Mouse (Mus musculus): ENCODE measurements at regions not wholly inside any gene's neighbourhood (a gene's known extent, or its start where the extent isn't known, plus 50 kb on each side); places are given as distances from the start of the nearest gene placed in this dataset.

GRCm38 (mm10) chr17:45932611-45933010 lies 99.6 kb downstream of the Vegfa start:
- 74% methylated on average over 6 of the region's 6 CpGs for WGBS
- no peak for DNase-seq (ENCODE audit: low read depth, low spot score)

- DNase-seq (ENCODE audit: low read depth, low spot score): no peak
Observed at GRCm38 (mm10) chr17:45929591-45929990, 102.6 kb downstream of the Vegfa start.

GRCm38 (mm10) chr17:45928903-45929477 lies 103.2 kb downstream of the Vegfa start:
- WGBS: 73% methylated on average over 8 of the region's 8 CpGs
- no peak for DNase-seq (ENCODE audit: low read depth, low spot score)

More at GRCm38 (mm10) chr17:45929591-45929990, 102.6 kb downstream of the Vegfa start:
- WGBS: 87% methylated on average over 7 of the region's 7 CpGs

- WGBS: 48% methylated on average over 4 of the region's 4 CpGs
- no peak for DNase-seq (ENCODE audit: low read depth, low spot score)
Observed at GRCm38 (mm10) chr17:45928013-45928412, 104.2 kb downstream of the Vegfa start.

- no peak for DNase-seq (ENCODE audit: low read depth, low spot score)
- 83% methylated on average over 6 of the region's 6 CpGs for WGBS
Observed at GRCm38 (mm10) chr17:45925845-45926244, 106.3 kb downstream of the Vegfa start.

GRCm38 (mm10) chr17:45924595-45924994 lies 107.6 kb downstream of the Vegfa start:
- DNase-seq (ENCODE audit: low read depth, low spot score): no peak
- WGBS: 87% methylated on average over 6 of the region's 6 CpGs

GRCm38 (mm10) chr17:45923217-45923730 lies 108.9 kb downstream of the Vegfa start:
- no peak for DNase-seq (ENCODE audit: low read depth, low spot score)
- 77% methylated on average over 8 of the region's 8 CpGs for WGBS

- no peak for DNase-seq (ENCODE audit: low read depth, low spot score)
- 96% methylated on average over 2 of the region's 2 CpGs for WGBS
Observed at GRCm38 (mm10) chr17:45917647-45918046, 114.5 kb downstream of the Vegfa start.

GRCm38 (mm10) chr17:45916937-45917336 lies 115.2 kb downstream of the Vegfa start:
- no peak for DNase-seq (ENCODE audit: low read depth, low spot score)
- WGBS: 72% methylated on average over 4 of the region's 4 CpGs

GRCm38 (mm10) chr17:45914706-45915240 lies 117.4 kb downstream of the Vegfa start:
- no peak for DNase-seq (ENCODE audit: low read depth, low spot score)
- 69% methylated on average over 9 of the region's 9 CpGs for WGBS

GRCm38 (mm10) chr17:45914237-45914636 lies 117.9 kb downstream of the Vegfa start:
- no peak for DNase-seq (ENCODE audit: low read depth, low spot score)
- WGBS: 95% methylated on average over 1 of the region's 1 CpGs

GRCm38 (mm10) chr17:45913671-45914070 lies 118.5 kb downstream of the Vegfa start:
- DNase-seq (ENCODE audit: low read depth, low spot score): no peak
- 96% methylated on average over 4 of the region's 4 CpGs for WGBS

GRCm38 (mm10) chr17:45912165-45912564 lies 120.0 kb downstream of the Vegfa start:
- WGBS: 99% methylated on average over 3 of the region's 3 CpGs
- DNase-seq (ENCODE audit: low read depth, low spot score): no peak

GRCm38 (mm10) chr17:45911201-45911731 lies 120.9 kb downstream of the Vegfa start:
- no peak for DNase-seq (ENCODE audit: low read depth, low spot score)
- WGBS: 91% methylated on average over 13 of the region's 13 CpGs

- 67% methylated on average over 3 of the region's 3 CpGs for WGBS
- no peak for DNase-seq (ENCODE audit: low read depth, low spot score)
Observed at GRCm38 (mm10) chr17:45910245-45910644, 121.9 kb downstream of the Vegfa start.

- DNase-seq (ENCODE audit: low read depth, low spot score): no peak
- WGBS: 77% methylated on average over 11 of the region's 11 CpGs
Observed at GRCm38 (mm10) chr17:45907587-45907986, 124.6 kb downstream of the Vegfa start.

GRCm38 (mm10) chr17:45905596-45905995 lies 126.6 kb downstream of the Vegfa start:
- WGBS: 76% methylated on average over 7 of the region's 7 CpGs
- DNase-seq (ENCODE audit: low read depth, low spot score): no peak

GRCm38 (mm10) chr17:45904251-45904650 lies 127.9 kb downstream of the Vegfa start:
- WGBS: 88% methylated on average over 4 of the region's 4 CpGs
- no peak for DNase-seq (ENCODE audit: low read depth, low spot score)

- WGBS: 93% methylated on average over 9 of the region's 9 CpGs
- DNase-seq (ENCODE audit: low read depth, low spot score): no peak
Observed at GRCm38 (mm10) chr17:45903294-45903693, 128.9 kb downstream of the Vegfa start.

GRCm38 (mm10) chr17:45902668-45903067 lies 129.5 kb downstream of the Vegfa start:
- WGBS: 70% methylated on average over 7 of the region's 7 CpGs
- DNase-seq (ENCODE audit: low read depth, low spot score): no peak

- DNase-seq (ENCODE audit: low read depth, low spot score): no peak
- 75% methylated on average over 4 of the region's 4 CpGs for WGBS
Observed at GRCm38 (mm10) chr17:45896922-45897302, 135.3 kb downstream of the Vegfa start.
